Mouse (Mus musculus): ENCODE data around the gene Tnfsf14.

DNA sequence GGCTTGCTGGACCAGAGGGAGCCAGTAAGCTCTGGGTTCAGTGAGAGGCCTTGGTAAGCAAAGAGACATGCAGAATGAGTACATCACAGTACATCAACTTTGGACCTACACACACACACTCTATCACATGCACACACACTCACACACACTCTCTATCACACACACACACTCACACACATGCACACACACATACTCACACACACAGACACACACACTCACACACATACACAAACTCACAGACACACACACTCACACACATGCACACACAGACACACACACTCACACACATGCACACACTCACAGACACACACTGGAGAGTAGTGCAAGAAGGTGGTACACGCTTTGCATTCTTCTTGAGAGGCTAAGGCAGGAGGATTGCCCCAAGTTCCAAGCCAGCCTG lies 38.2 kb upstream of the Tnfsf14 start:
- TF ChIP-seq CTCF (IDR thresholded peaks at IDR 0.05; ENCODE audit: extremely low read depth, insufficient read depth, low read length) (no peak), POLR2A (IDR thresholded peaks at IDR 0.05; ENCODE audit: extremely low read depth, insufficient read depth, low read length) (no peak)
